Mouse (Mus musculus) forebrain, embryonic 15.5 days (tissue): ENCODE measurements at regions not wholly inside any gene's neighbourhood (a gene's known extent, or its start where the extent isn't known, plus 50 kb on each side); places are given as distances from the start of the nearest gene placed in this dataset.

Experiments used
- ATAC-seq: fragments of 200-750 bp; cut with Nextera tagmentation; replicated peaks from 2 replicates; pipeline ENCODE4 v1.8.0; 2017; ENCODE audit warnings: mild to moderate bottlenecking, moderate TSS enrichment, moderate library complexity
- H3K27ac ChIP-seq: fragments of 300-500 bp; sonication (generic); replicated peaks from 2 replicates; pipeline ENCODE4 v1.5.1; 2015; ENCODE audit warnings: mild to moderate bottlenecking, inconsistent platforms
- H3K27me3 ChIP-seq: fragments of 300-500 bp; sonication (generic); 2 replicates; pipeline ENCODE4 v1.6.1; 2015; ENCODE audit warnings: inconsistent platforms
- H3K36me3 ChIP-seq: fragments of 300-500 bp; sonication (generic); 2 replicates; pipeline ENCODE4 v1.6.1; 2015; ENCODE audit warnings: mild to moderate bottlenecking, inconsistent platforms
- H3K4me1 ChIP-seq: fragments of 300-500 bp; sonication (generic); 2 replicates; pipeline ENCODE4 v1.6.1; 2015; ENCODE audit warnings: inconsistent platforms
- H3K4me2 ChIP-seq: fragments of 300-500 bp; sonication (generic); replicated peaks from 2 replicates; pipeline ENCODE4 v1.6.1; 2015; ENCODE audit warnings: mild to moderate bottlenecking, inconsistent platforms
- H3K4me3 ChIP-seq: fragments of 300-500 bp; sonication (generic); 2 replicates; pipeline ENCODE4 v1.5.1; 2015; ENCODE audit warnings: mild to moderate bottlenecking, inconsistent platforms
- H3K9ac ChIP-seq: fragments of 300-500 bp; sonication (generic); replicated peaks from 2 replicates; pipeline ENCODE4 v1.6.1; 2015; ENCODE audit warnings: mild to moderate bottlenecking, inconsistent platforms
- H3K9me3 ChIP-seq: fragments of 300-500 bp; sonication (generic); 2 replicates; pipeline ENCODE4 v1.6.1; 2016; ENCODE audit warnings: inconsistent platforms
- WGBS: fragments of 180-500 bp; shearing (Covaris S2); methylation state at CpG from one replicate; pipeline ENCODE4 v1.1.7; 2015; ENCODE audit warnings: mixed read lengths; 5-methylcytosine and 5-hydroxymethylcytosine counted together

DNA sequence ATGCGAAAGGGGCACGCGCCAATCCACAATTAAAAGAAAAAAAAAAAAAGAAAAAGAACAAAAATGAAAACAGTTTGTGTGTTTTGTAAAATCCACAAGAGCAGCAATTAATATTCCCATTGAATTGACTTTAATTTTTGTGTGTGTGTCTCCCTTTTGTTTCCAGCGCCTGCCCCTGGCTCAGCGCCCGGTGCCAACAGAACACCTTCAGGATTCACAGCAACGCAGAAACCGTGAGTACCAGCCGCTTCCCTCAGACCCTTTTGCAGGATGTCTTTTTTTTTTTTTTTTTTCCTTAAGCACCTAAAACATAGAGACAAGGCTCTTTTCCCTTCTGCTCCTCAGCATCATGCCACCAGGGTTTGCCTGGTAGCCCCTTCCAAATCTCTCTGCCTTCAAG, 244.1 kb upstream of the Pmfbp1 start:
- peak overlapping the region; percentile 46 for H3K4me3 ChIP-seq
- H3K4me2 ChIP-seq, result peak overlapping the region; percentile 49
- H3K27me3 ChIP-seq, result 0 out of 2 replicates have a peak, but pooled peaks cover 4% of the 10 kb centered on the region
- H3K27ac ChIP-seq, result peak overlapping the region; percentile 88
- no peaks in the 10 kb centered on the region for H3K36me3 ChIP-seq
- H3K9ac ChIP-seq, result peak overlapping the region; percentile 63
- WGBS, result 9% methylated on average over 9 of the region's 9 CpGs
- no peak for ATAC-seq
- no peaks in the 10 kb centered on the region for H3K9me3 ChIP-seq
- H3K4me1 ChIP-seq, result peaks cover 67% of the 10 kb centered on the region

DNA sequence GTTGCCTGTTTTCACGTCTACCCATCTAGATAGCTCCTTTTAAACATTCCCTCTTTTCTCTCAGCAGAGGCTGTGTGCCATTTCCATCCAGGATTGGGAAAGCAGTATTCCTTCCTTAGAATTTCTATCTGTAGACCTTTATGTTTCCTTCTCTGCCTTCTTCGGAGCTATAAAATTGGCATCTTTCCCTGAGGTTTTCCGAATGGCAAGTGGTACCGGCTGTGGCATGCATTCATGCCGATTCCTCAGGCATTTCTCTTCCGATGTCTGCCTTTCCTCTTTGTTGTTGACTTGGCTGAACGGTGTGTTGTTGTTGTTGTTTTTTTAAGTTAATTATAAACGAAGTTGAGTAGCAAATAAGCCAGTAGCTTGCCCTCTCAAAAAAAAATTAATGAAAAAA, 243.3 kb upstream of the Pmfbp1 start:
- H3K4me2 ChIP-seq, result peak overlapping the region; percentile 49
- H3K36me3 ChIP-seq, result no peaks in the 10 kb centered on the region
- H3K9ac ChIP-seq, result peak overlapping the region; percentile 63
- peak overlapping the region; percentile 88 for H3K27ac ChIP-seq
- H3K27me3 ChIP-seq, result 0 out of 2 replicates have a peak, but pooled peaks cover 4% of the 10 kb centered on the region
- H3K4me1 ChIP-seq, result peaks cover 62% of the 10 kb centered on the region
- H3K4me3 ChIP-seq, result peak overlapping the region; percentile 46
- ATAC-seq, result no peak
- 0 out of 2 replicates have a peak, but pooled peaks cover 4% of the 10 kb centered on the region for H3K9me3 ChIP-seq
- WGBS, result 18% methylated on average over 8 of the region's 8 CpGs

DNA sequence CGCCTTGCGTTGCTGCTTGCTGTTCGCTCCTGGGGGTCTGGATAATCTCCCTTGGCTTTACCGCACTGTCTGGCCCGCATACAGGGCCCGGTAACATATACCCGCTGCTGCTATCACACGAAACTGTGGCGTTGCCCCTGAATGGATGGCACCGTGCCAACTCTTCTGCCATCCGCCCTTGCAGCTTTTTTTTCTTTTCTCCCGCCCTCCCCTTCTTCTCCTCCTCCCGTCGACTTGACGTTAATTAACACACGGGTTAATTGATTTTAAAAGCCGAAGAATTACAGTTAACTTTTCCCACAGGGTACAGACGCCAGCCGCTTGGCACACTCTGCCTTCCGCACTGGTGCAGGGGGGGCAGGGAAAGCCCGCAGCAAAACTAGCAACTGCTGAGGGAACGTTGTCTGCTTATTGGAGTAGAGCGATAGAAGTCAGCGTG, 242.4 kb upstream of the Pmfbp1 start:
- peak; percentile 93 for ATAC-seq
- 10% methylated on average over 24 of the region's 24 CpGs for WGBS

DNA sequence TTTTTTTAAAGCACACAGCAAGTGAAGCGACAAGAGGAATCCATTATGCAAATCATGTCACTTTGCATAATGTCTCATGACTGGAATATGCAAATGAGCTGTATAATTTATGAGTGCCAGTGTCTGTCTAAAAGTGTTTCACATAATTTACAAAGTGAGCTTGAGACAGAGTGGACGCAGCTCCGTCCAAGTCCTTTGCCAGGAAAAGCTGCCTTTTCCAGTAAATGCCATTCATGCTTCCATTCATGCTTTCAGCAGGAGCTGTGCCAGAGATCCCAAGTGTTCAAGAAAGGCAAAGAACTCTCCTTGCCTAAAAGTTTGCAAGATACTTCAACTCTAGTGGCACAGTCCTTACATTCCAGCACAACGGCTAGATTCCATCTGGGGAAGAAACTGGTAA, 241.4 kb upstream of the Pmfbp1 start:
- Histone ChIP-seq H3K27me3 (no peaks in the 10 kb centered on the region; the same call in 1 of the 2 replicates), H3K4me3 (no peak overlapping the region), H3K9me3 (0 out of 2 replicates have a peak, but pooled peaks cover 4% of the 10 kb centered on the region), H3K4me2 (peak overlapping the region; percentile 49), H3K9ac (no peak overlapping the region), H3K4me1 (peaks cover 49% of the 10 kb centered on the region), H3K36me3 (no peaks in the 10 kb centered on the region), H3K27ac (no peak overlapping the region; the same call in 1 of the 2 replicates)
- ATAC-seq, result peak; percentile 45
- 12% methylated on average over 4 of the region's 4 CpGs for WGBS

More for the DNA sequence above, 242.4 kb upstream of the Pmfbp1 start:
- Histone ChIP-seq H3K9me3 (0 out of 2 replicates have a peak, but pooled peaks cover 4% of the 10 kb centered on the region), H3K4me3 (peak overlapping the region; percentile 46), H3K9ac (peak overlapping the region; percentile 63), H3K4me2 (peak overlapping the region; percentile 49), H3K27ac (peak overlapping the region; percentile 88), H3K36me3 (no peaks in the 10 kb centered on the region), H3K27me3 (peaks cover 4% of the 10 kb centered on the region; the same call in 1 of the 2 replicates), H3K4me1 (peaks cover 55% of the 10 kb centered on the region)

DNA sequence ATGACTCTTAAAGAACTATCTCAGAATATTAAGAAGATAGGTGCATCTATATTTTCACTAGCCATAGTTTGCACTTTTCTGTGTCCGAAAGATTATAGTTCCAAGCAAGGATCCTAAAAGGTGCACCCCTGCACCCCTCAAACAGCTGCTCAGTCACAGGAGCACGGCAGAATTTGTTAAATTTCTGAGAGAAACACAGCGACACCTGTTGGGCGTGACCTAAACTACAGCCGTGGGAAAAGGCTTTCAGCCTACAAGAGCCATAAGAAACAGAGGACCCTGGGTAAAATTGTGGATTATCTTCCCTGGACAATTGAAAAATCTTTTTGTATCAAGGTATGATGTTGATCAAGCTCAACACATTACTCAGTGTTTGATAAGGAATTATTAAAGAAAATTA, 214.7 kb upstream of the Pmfbp1 start:
- no peak for ATAC-seq
- H3K4me2 ChIP-seq, result no peak overlapping the region
- H3K36me3 ChIP-seq, result no peaks in the 10 kb centered on the region
- no peak overlapping the region for H3K9ac ChIP-seq
- H3K4me3 ChIP-seq, result no peak overlapping the region
- H3K4me1 ChIP-seq, result no peaks in the 10 kb centered on the region
- no peaks in the 10 kb centered on the region for H3K9me3 ChIP-seq
- H3K27ac ChIP-seq, result no peak overlapping the region
- 12% methylated on average over 5 of the region's 5 CpGs for WGBS
- no peaks in the 10 kb centered on the region for H3K27me3 ChIP-seq

DNA sequence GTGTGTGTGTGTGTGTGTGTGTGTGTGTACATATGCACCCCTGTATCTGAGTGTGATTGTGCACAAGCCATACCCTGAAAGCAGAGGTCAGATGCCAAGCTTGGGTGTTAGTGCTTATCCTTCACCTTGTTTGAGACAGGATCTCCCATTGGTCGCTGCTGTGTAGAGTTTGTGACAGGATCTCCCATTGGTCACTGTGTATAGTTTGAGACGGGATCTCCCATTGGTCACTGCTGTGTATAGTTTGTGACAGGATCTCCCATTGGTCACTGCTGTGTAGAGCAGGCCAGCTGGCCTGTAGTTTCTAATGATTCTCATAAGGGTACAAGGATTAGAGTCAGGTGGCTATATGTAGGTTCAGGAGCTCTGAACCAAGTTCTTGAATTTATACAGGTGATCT, 213.3 kb upstream of the Pmfbp1 start:
- Histone ChIP-seq H3K27me3 (no peaks in the 10 kb centered on the region), H3K4me1 (no peaks in the 10 kb centered on the region), H3K4me2 (no peak overlapping the region), H3K27ac (no peak overlapping the region), H3K9ac (no peak overlapping the region), H3K36me3 (no peaks in the 10 kb centered on the region), H3K9me3 (no peaks in the 10 kb centered on the region), H3K4me3 (no peak overlapping the region)
- ATAC-seq, result no peak
- 77% methylated on average over 2 of the region's 2 CpGs for WGBS

DNA sequence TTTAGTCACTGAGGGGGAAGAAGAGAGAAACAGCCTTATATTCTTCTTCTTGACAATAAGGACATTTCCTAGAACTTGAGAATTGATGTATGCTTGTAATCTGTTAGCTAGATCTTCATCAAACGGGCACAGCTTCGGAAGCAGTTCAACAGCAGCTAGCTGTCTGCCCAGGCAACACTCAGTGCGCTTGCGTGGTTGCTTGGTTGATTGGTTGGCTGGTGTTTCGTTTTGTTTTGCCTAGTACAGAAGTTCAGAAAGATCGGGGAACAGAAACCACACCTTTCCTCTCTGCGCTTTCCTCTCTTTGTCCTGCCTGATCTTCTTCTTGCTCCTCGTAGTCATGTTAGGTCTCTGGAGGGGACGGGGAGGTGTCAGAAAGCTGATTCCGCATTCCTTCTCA, 212.2 kb upstream of the Pmfbp1 start:
- H3K4me2 ChIP-seq, result no peak overlapping the region
- no peaks in the 10 kb centered on the region for H3K4me1 ChIP-seq
- ATAC-seq, result no peak
- H3K36me3 ChIP-seq, result no peaks in the 10 kb centered on the region
- H3K27me3 ChIP-seq, result no peaks in the 10 kb centered on the region
- no peak overlapping the region for H3K9ac ChIP-seq
- no peak overlapping the region for H3K27ac ChIP-seq
- H3K9me3 ChIP-seq, result no peaks in the 10 kb centered on the region
- 82% methylated on average over 10 of the region's 10 CpGs for WGBS
- H3K4me3 ChIP-seq, result no peak overlapping the region

DNA sequence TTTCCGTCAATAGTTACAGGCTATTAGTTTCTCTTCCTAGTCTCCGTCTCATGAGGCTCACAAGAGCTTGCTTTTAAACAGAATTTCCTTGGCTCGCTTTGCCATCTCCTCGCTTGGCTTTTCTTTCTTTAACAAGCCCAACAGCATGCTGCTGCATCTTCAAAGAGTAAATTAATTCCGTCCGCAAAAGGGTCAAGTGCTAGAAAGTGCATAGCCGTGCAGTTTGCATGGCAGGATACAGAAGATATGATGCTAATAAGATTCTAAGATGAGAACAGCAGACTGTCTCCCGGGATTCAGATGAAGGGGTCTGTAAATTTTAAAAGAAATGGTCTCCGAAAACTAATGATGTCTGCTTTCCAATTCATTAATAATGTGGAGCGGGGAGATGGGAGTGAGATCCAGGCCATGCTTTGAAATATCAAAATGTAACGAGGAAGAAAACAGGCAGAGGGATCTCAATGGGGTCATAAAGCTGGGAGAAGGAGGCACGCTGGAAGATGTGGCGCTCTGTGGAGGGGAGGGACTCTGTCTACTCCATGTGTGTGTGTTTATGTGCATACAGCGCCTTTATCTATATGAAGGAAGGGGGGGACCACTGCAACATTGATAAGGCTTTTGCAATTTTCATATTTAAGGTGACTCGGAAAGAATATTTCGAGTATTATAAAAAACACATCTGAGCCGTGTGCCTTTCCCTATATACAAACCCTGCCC, 183.0 kb upstream of the Pmfbp1 start:
- Histone ChIP-seq H3K9ac (no peak overlapping the region), H3K4me1 (peaks cover 22% of the 10 kb centered on the region), H3K36me3 (no peaks in the 10 kb centered on the region), H3K4me2 (peak overlapping the region; percentile 32), H3K9me3 (no peaks in the 10 kb centered on the region), H3K27ac (no peak overlapping the region), H3K27me3 (no peaks in the 10 kb centered on the region), H3K4me3 (peak overlapping the region; percentile 2)
- 21% methylated on average over 17 of the region's 17 CpGs for WGBS
- ATAC-seq, result no peak

DNA sequence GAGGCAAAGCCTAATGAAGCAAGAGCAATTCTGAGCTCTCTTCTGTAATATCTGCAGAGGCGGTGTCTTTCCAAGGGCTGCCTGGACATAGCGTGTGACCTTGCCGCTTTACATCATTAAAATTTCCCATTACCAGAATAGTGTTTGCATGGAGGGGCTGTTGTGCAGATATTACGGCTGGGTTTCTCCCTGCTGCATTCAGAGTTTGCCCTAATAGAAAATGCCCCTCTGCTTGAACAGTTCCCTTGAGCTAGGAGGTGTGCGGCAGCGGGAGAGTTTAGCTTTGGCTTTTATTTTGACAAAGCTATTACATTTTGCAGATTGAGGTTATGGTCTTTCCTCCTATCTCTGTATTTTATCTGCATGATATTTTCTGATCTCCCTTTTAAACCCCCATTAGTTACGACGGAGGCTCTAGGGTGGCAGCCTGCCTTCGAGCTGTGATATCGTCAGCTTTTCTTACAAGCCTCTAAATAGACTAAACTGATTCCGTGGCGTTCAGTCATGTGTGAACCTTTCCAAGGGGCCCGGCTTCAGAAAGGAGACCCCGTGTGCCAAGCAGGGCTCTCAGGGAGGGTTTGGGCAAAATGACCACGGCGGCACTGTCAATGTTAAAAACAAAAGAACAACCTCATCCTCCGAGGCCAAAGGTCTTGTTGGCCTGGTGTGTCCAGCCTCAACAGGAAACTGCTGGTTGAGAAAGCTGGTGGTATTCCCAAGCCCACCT, 182.2 kb upstream of the Pmfbp1 start:
- Histone ChIP-seq H3K9ac (0 out of 2 replicates have a peak overlapping the region, but pooled peaks have one; percentile 10), H3K27me3 (no peaks in the 10 kb centered on the region), H3K4me3 (peak overlapping the region; percentile 9; the same call in 1 of the 2 replicates), H3K9me3 (no peaks in the 10 kb centered on the region), H3K27ac (no peak overlapping the region; the same call in 1 of the 2 replicates), H3K4me1 (peaks cover 22% of the 10 kb centered on the region), H3K36me3 (no peaks in the 10 kb centered on the region), H3K4me2 (peak overlapping the region; percentile 32)
- 9% methylated on average over 17 of the region's 17 CpGs for WGBS
- no peak for ATAC-seq

DNA sequence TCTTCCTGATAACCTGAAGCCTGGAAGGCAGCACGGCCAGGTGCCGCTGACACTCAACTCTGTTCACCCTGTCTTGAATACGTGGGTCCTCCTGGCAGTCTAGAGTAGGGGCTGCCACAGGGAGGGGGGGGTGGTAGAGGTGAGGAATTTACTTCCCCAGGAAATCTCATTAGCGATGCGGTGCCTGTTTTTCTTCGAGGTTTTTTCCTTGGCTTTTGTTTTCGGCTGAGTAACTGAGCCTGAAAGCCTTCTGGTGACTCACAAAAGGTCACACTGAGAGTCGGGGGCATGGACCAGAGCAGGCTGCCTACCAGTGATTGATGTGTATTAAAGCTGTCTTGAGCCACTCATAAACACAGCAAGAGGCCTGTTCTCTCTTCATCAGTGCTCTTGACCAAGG, 181.1 kb upstream of the Pmfbp1 start:
- Histone ChIP-seq H3K27ac (no peak overlapping the region), H3K27me3 (no peaks in the 10 kb centered on the region), H3K36me3 (no peaks in the 10 kb centered on the region), H3K9me3 (no peaks in the 10 kb centered on the region), H3K4me3 (no peak overlapping the region), H3K4me1 (peaks cover 22% of the 10 kb centered on the region), H3K4me2 (no peak overlapping the region), H3K9ac (no peak overlapping the region)
- WGBS, result 11% methylated on average over 8 of the region's 8 CpGs
- ATAC-seq, result no peak

DNA sequence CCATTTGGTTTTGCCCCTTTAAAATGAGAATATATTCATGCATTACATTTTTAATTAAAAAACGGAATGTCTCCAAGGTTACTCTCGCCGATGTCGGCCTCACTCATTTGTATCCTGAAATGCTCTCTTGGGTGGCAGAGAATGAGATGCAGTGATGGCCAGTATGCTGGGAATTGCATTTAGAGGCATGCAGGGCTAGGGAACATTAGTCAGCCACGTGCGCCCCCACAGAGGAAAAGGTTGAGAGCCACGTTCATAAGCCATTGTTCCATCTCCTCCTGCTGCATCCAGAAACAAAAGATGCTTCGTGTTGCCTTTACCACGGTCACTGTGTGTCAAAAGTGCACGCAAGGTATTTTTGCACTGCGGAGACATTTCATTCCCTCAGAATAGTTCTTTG, 172.9 kb upstream of the Pmfbp1 start:
- no peak for ATAC-seq
- Histone ChIP-seq H3K36me3 (no peaks in the 10 kb centered on the region), H3K9me3 (no peaks in the 10 kb centered on the region), H3K27me3 (no peaks in the 10 kb centered on the region), H3K4me1 (0 out of 2 replicates have a peak, but pooled peaks cover 2% of the 10 kb centered on the region), H3K4me3 (no peak overlapping the region), H3K27ac (no peak overlapping the region), H3K4me2 (no peak overlapping the region), H3K9ac (no peak overlapping the region)
- 60% methylated on average over 11 of the region's 11 CpGs for WGBS

DNA sequence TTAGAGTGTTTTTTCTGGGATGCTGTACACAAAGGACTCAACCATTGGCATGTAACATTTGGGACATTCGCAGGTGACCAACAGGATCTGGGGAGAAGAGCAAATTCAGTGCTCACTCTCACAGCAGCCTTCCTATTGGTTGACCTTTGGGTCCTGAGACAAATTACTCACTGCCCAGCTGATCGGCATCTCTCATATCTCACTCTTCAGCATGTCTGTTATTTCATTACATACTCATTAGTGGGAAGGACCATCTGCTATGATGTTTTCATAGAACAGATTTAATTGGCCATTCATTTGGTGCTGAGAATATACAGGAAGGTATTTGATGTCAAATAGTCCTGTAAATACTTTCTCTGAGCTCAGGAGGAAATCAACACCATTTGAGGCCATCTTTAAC, 170.5 kb upstream of the Pmfbp1 start:
- 0 out of 2 replicates have a peak, but pooled peaks cover 2% of the 10 kb centered on the region for H3K4me1 ChIP-seq
- no peak overlapping the region for H3K27ac ChIP-seq
- ATAC-seq, result no peak
- no peaks in the 10 kb centered on the region for H3K36me3 ChIP-seq
- no peak overlapping the region for H3K4me2 ChIP-seq
- H3K9ac ChIP-seq, result no peak overlapping the region
- no peak overlapping the region for H3K4me3 ChIP-seq
- no peaks in the 10 kb centered on the region for H3K27me3 ChIP-seq
- WGBS, result 72% methylated on average over 2 of the region's 2 CpGs
- H3K9me3 ChIP-seq, result no peaks in the 10 kb centered on the region
